Mouse (Mus musculus): Measurements from ENCODE around the gene S100a14.

S100a14 gene

DNA sequence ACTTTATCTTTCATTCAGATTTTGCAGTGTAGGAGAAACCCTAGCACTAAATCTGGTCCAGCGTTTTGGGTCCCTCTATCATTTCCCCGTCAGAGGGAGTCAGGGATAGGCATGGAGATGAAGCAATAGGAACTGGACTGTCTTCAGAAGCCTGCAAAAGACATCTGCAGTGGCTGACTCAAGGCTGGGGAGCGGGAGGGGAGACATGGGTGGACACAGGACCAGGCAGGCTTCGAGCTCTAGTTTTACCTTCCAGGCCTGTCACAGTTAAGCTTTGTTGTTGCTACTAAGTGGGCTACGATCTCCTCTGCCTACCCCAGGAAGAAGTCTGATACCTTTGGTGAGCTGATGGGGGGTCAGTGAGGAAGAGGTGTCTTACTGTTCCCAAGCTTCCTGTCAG lies 14.4 kb upstream of the S100a14 start:
- ChIA-PET CTCF (interaction anchor here in 3 of 4 experiments (1.0 to 2.6 kb wide), 5 partner anchors 10 to 22 kb away, joined by 3 to 24 read pairs (median 5); partner anchors contain the start of genes Snapin (in 2 of the 3) and S100a14 (in 1 of the 3)), POLR2A (interaction anchor here (0.6 to 19.5 kb wide), 84 partner anchors 8 to 1094 kb away, joined by 3 to 802 read pairs (median 8); partner anchors contain the start of genes Ints3 (in 3 of the 4), S100a14 (in 3 of the 4), S100a16 (in 3 of the 4) and Slc27a3 (in 3 of the 4))

GRCm38 (mm10) chr3:90512948-90513642 lies 13.6 kb upstream of the S100a14 start:
- POLR2A ChIA-PET = interaction anchor here (0.6 to 19.5 kb wide), 160 partner anchors 8 to 1938 kb away, joined by 3 to 802 read pairs (median 5); partner anchors contain the start of genes Ints3 (in 3 of the 4), S100a14 (in 3 of the 4), S100a16 (in 3 of the 4) and Slc27a3 (in 3 of the 4)
- CTCF ChIA-PET = interaction anchor here (0.5 to 2.6 kb wide), 13 partner anchors 9 to 197 kb away, joined by 3 to 24 read pairs (median 4); partner anchors contain the start of genes S100a14 (in 2 of the 4) and Snapin (in 2 of the 4)

GRCm38 (mm10) chr3:90513796-90514590 lies 12.7 kb upstream of the S100a14 start, which contains the start of the genes S100a1 and S100a13:
TSS of gene S100a1 (minus strand) at chr3:90514392.
TSS of gene S100a13 (plus strand) at chr3:90514435.
- POLR2A ChIA-PET = interaction anchor here (0.7 to 19.5 kb wide), 101 partner anchors 8 to 1939 kb away, joined by 3 to 802 read pairs (median 7); partner anchors contain the start of genes Ints3 (in 3 of the 4), S100a14 (in 3 of the 4), Slc27a3 (in 3 of the 4) and Snapin (in 3 of the 4)

DNA sequence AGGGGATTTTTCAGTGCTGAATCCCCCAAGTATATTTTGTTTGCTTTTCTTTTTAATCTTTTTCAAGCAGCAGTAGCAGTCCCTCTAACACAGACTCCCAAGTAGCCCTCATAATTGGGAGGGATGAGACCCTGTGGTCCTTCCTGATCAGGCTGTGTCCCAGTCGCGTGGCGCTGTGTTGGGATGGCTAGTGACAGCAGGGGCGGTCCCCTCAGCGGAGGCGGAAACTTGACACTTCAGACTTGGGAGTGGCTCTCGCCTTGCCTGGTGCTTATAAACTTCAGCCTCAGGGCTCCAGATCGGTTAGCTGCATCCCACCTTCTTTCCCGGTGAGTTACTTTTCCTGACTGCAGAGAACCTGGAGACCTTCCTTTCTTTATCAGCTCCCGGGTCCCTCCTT lies 12.0 kb upstream of the S100a14 start:
- POLR2A ChIA-PET = interaction anchor here in 3 of 4 experiments (0.6 to 6.8 kb wide), 17 partner anchors 7 to 107 kb away, joined by 3 to 101 read pairs (median 4); partner anchors contain the start of genes S100a14 (in 2 of the 3), Snapin (in 2 of the 3) and Chtop (in 1 of the 3)

More at GRCm38 (mm10) chr3:90513796-90514590, 12.7 kb upstream of the S100a14 start, which contains the start of the genes S100a1 and S100a13:
- CTCF ChIA-PET = interaction anchor here in 2 of 4 experiments (0.8 to 2.6 kb wide), 7 partner anchors 8 to 196 kb away, joined by 3 to 24 read pairs (median 4); partner anchors contain the start of genes S100a14 (in 2 of the 2) and Snapin (in 2 of the 2)

GRCm38 (mm10) chr3:90515242-90515641 lies 11.4 kb upstream of the S100a14 start:
- ChIA-PET POLR2A (interaction anchor here in 3 of 4 experiments (0.6 to 6.8 kb wide), 17 partner anchors 8 to 106 kb away, joined by 3 to 101 read pairs (median 4); partner anchors contain the start of genes S100a14 (in 2 of the 3), Snapin (in 2 of the 3) and Chtop (in 1 of the 3)), CTCF (interaction anchor here in 1 of 4 experiments (0.6 kb wide), 1 partner anchor 17 kb away, joined by 8 read pairs; no protein-coding TSS in a partner anchor)

More for the DNA sequence above, 12.0 kb upstream of the S100a14 start:
- CTCF ChIA-PET = interaction anchor here in 1 of 4 experiments (0.6 kb wide), 1 partner anchor 17 kb away, joined by 8 read pairs; no protein-coding TSS in a partner anchor

GRCm38 (mm10) chr3:90515789-90516188 lies 10.9 kb upstream of the S100a14 start:
- POLR2A ChIA-PET = interaction anchor here in 3 of 4 experiments (0.5 to 6.8 kb wide), 15 partner anchors 7 to 106 kb away, joined by 3 to 101 read pairs (median 5); partner anchors contain the start of genes Chtop (in 2 of the 3), S100a14 (in 2 of the 3) and Snapin (in 2 of the 3)
- CTCF ChIA-PET = interaction anchor here in 1 of 4 experiments (0.9 kb wide), 1 partner anchor 10 kb away, joined by 3 read pairs; the partner anchor contains the start of gene S100a14

DNA sequence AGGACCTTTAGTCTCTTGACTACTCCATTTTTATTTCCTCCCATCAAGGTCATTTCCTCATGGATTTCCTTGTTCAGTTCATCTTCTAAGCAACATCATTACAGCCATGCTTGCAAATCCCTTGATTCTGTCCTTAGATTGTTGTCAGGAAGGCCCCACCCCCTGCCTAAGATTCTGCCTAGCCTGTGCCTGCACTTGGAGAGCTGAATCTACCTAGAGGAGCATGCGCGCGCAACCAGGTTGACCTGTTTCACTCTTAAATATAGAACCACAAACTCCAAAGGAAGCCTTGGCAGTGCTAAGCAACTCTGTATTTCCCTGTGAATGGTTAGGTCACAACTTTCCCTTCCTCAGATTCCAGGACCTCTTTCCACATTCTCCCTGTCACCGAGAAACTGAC lies 8.9 kb upstream of the S100a14 start:
- ChIA-PET CTCF (interaction anchor here in 1 of 4 experiments (1.4 kb wide), 1 partner anchor 113 kb away, joined by 3 read pairs; no protein-coding TSS in a partner anchor), POLR2A (interaction anchor here (0.5 to 6.8 kb wide), 16 partner anchors 9 to 41 kb away, joined by 3 to 78 read pairs (median 6); partner anchors contain the start of genes Chtop (in 3 of the 4), S100a14 (in 2 of the 4) and Snapin (in 2 of the 4))

DNA sequence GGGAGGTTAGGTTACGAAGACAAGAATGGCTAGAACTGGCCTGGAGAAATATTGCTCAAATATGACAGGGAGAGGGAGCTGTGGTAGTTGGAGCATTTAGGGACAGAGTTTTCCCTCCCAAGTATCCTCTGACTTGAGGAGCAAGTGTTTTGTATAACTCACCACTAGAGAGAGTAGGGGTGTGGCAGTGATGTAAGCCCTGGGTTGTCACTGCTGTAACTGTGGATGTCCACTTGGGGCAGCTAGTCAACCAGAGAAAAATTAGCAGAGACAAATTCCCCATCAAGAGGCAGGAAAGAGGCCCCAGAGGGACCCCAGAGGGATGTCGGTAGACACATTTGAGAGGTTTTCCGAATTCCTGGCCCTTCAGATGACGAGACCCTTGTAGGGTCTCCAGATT lies 1.2 kb upstream of the S100a14 start:
- POLR2A ChIA-PET = interaction anchor here in 3 of 4 experiments (0.7 to 9.3 kb wide), 23 partner anchors 10 to 426 kb away, joined by 3 to 200 read pairs (median 10); partner anchors contain the start of genes Chtop (in 3 of the 3), S100a1 (in 3 of the 3), S100a13 (in 3 of the 3) and S100a16 (in 2 of the 3)
- CTCF ChIA-PET = interaction anchor here (0.6 to 3.5 kb wide), 31 partner anchors 9 to 185 kb away, joined by 3 to 24 read pairs (median 4); partner anchors contain the start of genes S100a16 (in 2 of the 4), S100a6 (in 1 of the 4) and Snapin (in 1 of the 4)

GRCm38 (mm10) chr3:90526076-90526475 lies 580 bp upstream of the S100a14 start:
- CTCF ChIA-PET = interaction anchor here (0.6 to 3.5 kb wide), 30 partner anchors 10 to 184 kb away, joined by 3 to 24 read pairs (median 4); partner anchors contain the start of genes S100a16 (in 3 of the 4), S100a6 (in 1 of the 4) and Snapin (in 1 of the 4)
- POLR2A ChIA-PET = interaction anchor here in 3 of 4 experiments (0.6 to 9.3 kb wide), 30 partner anchors 8 to 137 kb away, joined by 3 to 200 read pairs (median 6); partner anchors contain the start of genes Chtop (in 3 of the 3), S100a1 (in 3 of the 3), S100a13 (in 3 of the 3) and S100a16 (in 3 of the 3)

- ChIA-PET CTCF (interaction anchor here in 3 of 4 experiments (0.6 to 3.5 kb wide), 9 partner anchors 9 to 182 kb away, joined by 3 to 21 read pairs (median 9); partner anchors contain the start of gene S100a16 (in 2 of the 3)), POLR2A (interaction anchor here in 3 of 4 experiments (0.6 to 9.3 kb wide), 24 partner anchors 8 to 73 kb away, joined by 3 to 200 read pairs (median 6); partner anchors contain the start of genes Chtop (in 3 of the 3), S100a1 (in 3 of the 3), S100a13 (in 3 of the 3) and S100a16 (in 2 of the 3))
These were observed 726 bp downstream of the S100a14 start for GRCm38 (mm10) chr3:90527291-90527873.

DNA sequence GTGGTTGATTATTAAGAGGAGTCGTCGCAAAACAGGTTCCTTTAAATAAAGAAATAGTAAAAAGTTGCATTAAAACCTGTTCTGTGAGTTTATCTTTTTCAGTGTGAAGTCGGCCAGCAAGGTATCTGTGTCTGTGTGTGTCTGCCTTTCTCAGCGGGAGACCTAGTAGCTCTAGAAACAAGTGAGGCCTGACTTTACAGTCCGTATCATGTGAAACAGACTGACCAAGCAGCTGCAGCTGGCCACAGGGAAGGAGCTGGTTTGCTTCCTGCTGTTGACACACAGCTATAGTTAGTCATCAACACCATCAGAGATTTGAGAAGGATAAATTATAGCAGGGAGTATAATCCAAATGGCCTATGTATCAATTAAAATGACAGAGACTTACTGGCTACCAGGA lies 5.1 kb downstream of the S100a14 start:
- ChIA-PET POLR2A (interaction anchor here in 1 of 4 experiments (0.9 to 1.8 kb wide), 2 partner anchors 9 to 90 kb away, joined by 3 to 4 read pairs; no protein-coding TSS in a partner anchor), CTCF (interaction anchor here in 2 of 4 experiments (0.5 to 0.6 kb wide), 2 partner anchors 32 to 34 kb away, joined by 3 read pairs; no protein-coding TSS in a partner anchor)

DNA sequence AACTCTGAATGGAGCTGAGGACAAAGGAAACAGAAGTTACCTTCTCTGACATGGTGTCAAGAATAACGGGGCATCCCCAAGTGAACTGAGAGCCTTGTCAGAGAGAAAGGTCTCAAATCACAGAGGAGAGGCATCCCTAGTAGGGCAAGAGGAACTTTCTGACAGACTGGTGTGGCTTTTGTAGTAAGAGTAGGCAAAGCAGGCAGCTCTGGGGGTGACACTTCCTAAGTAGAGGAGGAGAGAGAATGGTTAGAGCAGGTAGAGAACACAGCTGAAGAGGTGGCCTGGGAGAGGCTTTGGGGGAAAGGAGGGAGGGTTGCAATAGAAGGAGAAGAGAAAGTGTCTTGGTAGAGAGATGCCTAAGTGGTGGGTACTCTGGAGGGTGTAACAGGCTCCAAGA lies 8.8 kb downstream of the S100a14 start:
- POLR2A ChIA-PET = interaction anchor here in 3 of 4 experiments (1.0 to 4.5 kb wide), 6 partner anchors 10 to 27 kb away, joined by 3 to 22 read pairs (median 14); partner anchors contain the start of genes Chtop (in 1 of the 3), S100a1 (in 1 of the 3), S100a13 (in 1 of the 3) and S100a14 (in 1 of the 3)
- CTCF ChIA-PET = no interaction called here

DNA sequence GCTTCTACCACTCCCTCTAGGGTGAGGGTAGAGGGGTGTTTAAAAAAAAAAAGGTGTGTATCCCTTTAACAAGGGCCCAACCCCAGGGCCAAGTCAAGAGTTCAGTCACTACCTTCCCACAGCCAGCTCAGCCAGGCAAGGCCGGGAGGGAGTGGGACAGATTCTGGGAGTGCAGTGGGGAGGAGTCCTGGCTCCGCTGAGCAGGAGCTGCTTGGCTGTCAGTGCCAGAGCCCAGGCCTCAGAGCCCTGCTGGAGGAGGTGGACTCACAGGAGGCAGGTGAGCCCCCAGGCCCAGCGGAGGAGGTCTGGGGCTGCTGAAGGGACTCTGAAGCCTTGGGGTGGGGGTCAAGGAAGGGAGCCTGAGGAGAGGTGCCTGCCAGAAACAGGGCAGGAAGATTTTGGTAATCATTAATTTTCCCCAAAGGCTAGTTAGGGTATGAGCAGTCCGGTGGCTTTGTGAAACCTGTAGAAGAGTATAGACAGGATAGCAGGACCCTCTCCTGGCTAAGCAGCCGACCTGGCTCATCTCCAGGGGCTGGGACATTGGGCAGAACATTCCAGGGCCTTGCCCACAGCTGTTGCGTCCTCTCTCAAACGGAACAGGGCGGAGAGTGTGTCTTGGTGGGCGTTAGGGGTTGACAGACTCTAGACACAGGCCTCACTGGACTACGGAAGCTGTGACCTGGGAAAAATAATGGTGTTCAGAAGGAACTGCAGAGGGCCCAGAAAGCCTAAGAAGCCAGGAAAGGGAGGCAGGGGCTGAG lies 10.7 kb downstream of the S100a14 start, which contains the start of gene S100a16:
Gene S100a16, plus strand, starts transcription at position 114 of the 764 bp plus-strand sequence.
- ChIA-PET POLR2A (interaction anchor here in 3 of 4 experiments (0.5 to 4.5 kb wide), 23 partner anchors 9 to 163 kb away, joined by 3 to 22 read pairs (median 4); partner anchors contain the start of genes S100a14 (in 3 of the 3), Chtop (in 2 of the 3) and Snapin (in 1 of the 3)), CTCF (interaction anchor here (0.7 to 2.3 kb wide), 9 partner anchors 10 to 104 kb away, joined by 3 to 18 read pairs (median 3); partner anchors contain the start of genes S100a14 (in 2 of the 4) and Snapin (in 1 of the 4))

DNA sequence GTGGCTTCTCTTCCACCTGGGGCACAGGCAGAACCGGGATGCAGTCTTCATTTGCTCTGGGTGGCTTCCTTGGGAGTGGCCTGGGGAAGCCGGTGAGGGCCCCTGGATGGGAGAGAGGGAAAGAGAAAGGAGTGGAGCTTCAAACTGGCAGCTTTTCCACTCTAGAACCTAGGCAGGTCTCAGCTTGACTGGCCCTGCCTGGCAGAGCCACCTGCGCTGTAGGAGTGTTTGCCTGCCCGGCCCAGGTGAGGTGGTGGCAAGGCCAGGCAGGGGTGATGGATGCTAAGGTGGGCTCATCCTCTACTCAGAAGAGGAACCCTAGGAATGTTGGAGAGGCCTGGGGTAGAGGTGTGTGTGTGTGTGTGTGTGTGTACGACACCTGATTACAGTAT lies 11.2 kb downstream of the S100a14 start:
- POLR2A ChIA-PET = interaction anchor here in 3 of 4 experiments (0.6 to 3.1 kb wide), 10 partner anchors 10 to 50 kb away, joined by 3 to 19 read pairs (median 4); partner anchors contain the start of genes Chtop (in 2 of the 3) and S100a14 (in 1 of the 3)
- CTCF ChIA-PET = interaction anchor here in 1 of 4 experiments (1.3 to 2.3 kb wide), 2 partner anchors 12 to 15 kb away, joined by 3 to 18 read pairs; partner anchors contain the start of gene S100a14
